Mouse (Mus musculus) bone marrow macrophage, adult 2 months (primary cell): ENCODE results near the gene Cyp24a1.

Experiments used
- CTCF ChIP-seq: IDR thresholded peaks from 2 replicates; pipeline ENCODE4 v1.5.1; 2012; ENCODE audit warnings: low read depth, mild to moderate bottlenecking, low read length, moderate library complexity
- POLR2A ChIP-seq: IDR thresholded peaks from 2 replicates; pipeline ENCODE4 v1.6.1; 2012; ENCODE audit warnings: mild to moderate bottlenecking, low read depth, low read length, borderline replicate concordance

GRCm38 (mm10) chr2:170469616-170470308, 27.2 kb downstream of the Cyp24a1 start:
- TF ChIP-seq CTCF (no peak), POLR2A (no peak)
